Comparison of ENCODE assay signal across 17 mouse cellular contexts in the genomic region with DNA sequence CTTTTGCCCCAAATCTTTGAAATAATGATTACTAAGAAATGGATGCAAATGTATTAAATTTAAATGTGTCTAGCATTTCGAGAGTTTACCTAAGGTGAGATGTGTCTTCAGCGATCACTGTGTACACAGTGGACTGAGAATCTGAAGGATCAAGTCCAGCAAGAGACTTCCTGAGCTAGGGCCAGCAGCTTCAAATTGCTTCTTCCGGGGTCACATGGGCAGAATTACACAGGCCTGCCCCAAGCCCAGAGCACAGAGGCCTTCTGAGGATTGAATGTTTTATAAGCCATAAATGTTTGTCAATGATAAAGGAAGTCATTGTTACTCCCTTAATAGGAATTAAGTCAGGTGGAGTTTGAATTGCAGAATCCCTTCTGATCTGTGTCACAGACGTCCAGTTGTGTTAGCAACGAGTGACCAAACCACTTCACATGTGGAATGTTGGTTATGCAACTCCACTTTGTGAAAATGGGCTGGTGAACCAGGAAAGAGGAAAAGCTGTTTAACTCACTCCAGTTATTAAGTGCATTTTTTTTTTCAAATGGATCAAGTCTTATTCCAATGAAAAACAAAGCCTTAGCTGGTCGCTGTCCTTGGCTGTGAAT. TPM values are rescaled to one million over a fixed set of nuclear protein-coding genes. Genes with fewer than 3 reads are reported as not detected.
A peak's percentile ranks its signal among the peaks of the same experiment; 100 is the strongest.
DNase-seq lines count a peak whose midpoint lies in the region; ATAC-seq and TF ChIP-seq lines count a peak whose summit lies in the region.
"Had no signal": no experiment of that assay in that cellular context is flagged by ENCODE, and none has a peak within 500 bp of the region (broad histone marks: within the 10 kb centered on the region; RNA-seq: fewer than 3 reads in every experiment).

No protein-coding gene starts in this region.

- peak overlapping the region; percentile 74 for H3K27ac ChIP-seq in kidney, adult 2 months (ENCODE audit: insufficient read depth, low read depth, low read length)
- H3K27ac ChIP-seq in intestine, embryonic 14.5 days (ENCODE audit: low read depth), result no peak overlapping the region
- peak overlapping the region; percentile 80 for H3K27ac ChIP-seq in lung, embryonic 15.5 days
- H3K27ac ChIP-seq: forebrain, embryonic 13.5 days; kidney, postnatal 0 days; limb, embryonic 15.5 days had no signal

- H3K9me3 ChIP-seq in intestine, embryonic 14.5 days (ENCODE audit: control insufficient read depth, low read length), result no peaks in the 10 kb centered on the region
- no peaks in the 10 kb centered on the region for H3K9me3 ChIP-seq in lung, embryonic 15.5 days
- H3K9me3 ChIP-seq: forebrain, embryonic 13.5 days; G1E; limb, embryonic 15.5 days had no signal

- H3K27me3 ChIP-seq in kidney, adult 2 months (replicated peaks; ENCODE audit: control insufficient read depth, insufficient read depth, low read length), result no peaks in the 10 kb centered on the region
- H3K27me3 ChIP-seq in intestine, embryonic 14.5 days (replicated peaks; ENCODE audit: control insufficient read depth, insufficient read depth, low read length), result no peaks in the 10 kb centered on the region
- no peaks in the 10 kb centered on the region for H3K27me3 ChIP-seq in lung, embryonic 15.5 days
- H3K27me3 ChIP-seq: forebrain, embryonic 13.5 days; limb, embryonic 15.5 days had no signal

- no peak overlapping the region for H3K4me3 ChIP-seq in kidney, adult 2 months (ENCODE audit: insufficient read depth, low read depth, low read length)
- no peak overlapping the region for H3K4me3 ChIP-seq in intestine, embryonic 14.5 days (ENCODE audit: low read depth, low read length)
- H3K4me3 ChIP-seq in lung, embryonic 15.5 days, result no peak overlapping the region
- H3K4me3 ChIP-seq: forebrain, embryonic 13.5 days; limb, embryonic 15.5 days had no signal

- TF ChIP-seq CTCF in kidney, adult 2 months (conservative IDR thresholded peaks at IDR 0.05; ENCODE audit: insufficient read depth, insufficient read length, low read depth, low read length), result no peak

- ATAC-seq in intestine, embryonic 14.5 days (replicated peaks; ENCODE audit: low FRiP score, low TSS enrichment, low read depth), result peak; percentile 74
- ATAC-seq in lung, embryonic 15.5 days (ENCODE audit: borderline replicate concordance, extremely low read depth, low FRiP score, low TSS enrichment), result peak; percentile 72; the same call in 1 of the 2 replicates
- no peak for ATAC-seq in erythroid progenitor cell, adult 5-6 weeks (replicated peaks; ENCODE audit: low FRiP score, poor library complexity, severe bottlenecking)
- ATAC-seq: forebrain, embryonic 13.5 days had no signal

- DNase-seq in kidney, adult 2 months, result peak; percentile 66
- DNase-seq in kidney, postnatal 4 days, result no peak
- no peak for DNase-seq in intestine, embryonic 14.5 days (ENCODE audit: low spot score)
- peak; percentile 38 to 40 for DNase-seq in lung, postnatal 4 days
- no peak for DNase-seq in adrenal gland, adult 2 months
- no peak for DNase-seq in heart, postnatal 25 days (ENCODE audit: low spot score)
- DNase-seq: cerebellum, adult 2 months; cerebellum, postnatal 36 days; gastrocnemius, postnatal 14 days; right cerebral cortex, adult 18-20 months; thymus, postnatal 25 days had no signal

- no peak overlapping the region for H3K4me2 ChIP-seq in intestine, embryonic 14.5 days (ENCODE audit: low read length)
- H3K4me2 ChIP-seq in lung, embryonic 15.5 days, result no peak overlapping the region
- H3K4me2 ChIP-seq: forebrain, embryonic 13.5 days; limb, embryonic 15.5 days had no signal

- no peak overlapping the region for H3K9ac ChIP-seq in intestine, embryonic 14.5 days (ENCODE audit: low read length)
- no peak overlapping the region for H3K9ac ChIP-seq in lung, embryonic 15.5 days
- H3K9ac ChIP-seq: forebrain, embryonic 13.5 days; limb, embryonic 15.5 days had no signal

- no peak for TF ChIP-seq POLR2A in kidney, adult 2 months (IDR thresholded peaks at IDR 0.05; ENCODE audit: low read depth, low read length)

- peaks cover 14% of the 10 kb centered on the region; the same call in 1 of the 2 replicates for H3K4me1 ChIP-seq in kidney, adult 2 months (ENCODE audit: control insufficient read depth, insufficient read depth, low read length)
- no peaks in the 10 kb centered on the region for H3K4me1 ChIP-seq in intestine, embryonic 14.5 days (replicated peaks; ENCODE audit: control insufficient read depth, insufficient read depth, low read length)
- H3K4me1 ChIP-seq in lung, embryonic 15.5 days, result no peaks in the 10 kb centered on the region
- H3K4me1 ChIP-seq: limb, embryonic 15.5 days had no signal

- intact Hi-C loops in heart, postnatal 25 days (cut with DNase I), result no loop called here

- H3K36me3 ChIP-seq in kidney, adult 2 months (ENCODE audit: control insufficient read depth, insufficient read depth, low read length), result peaks cover 3% of the 10 kb centered on the region; the same call in 1 of the 2 replicates
- no peaks in the 10 kb centered on the region for H3K36me3 ChIP-seq in intestine, embryonic 14.5 days (ENCODE audit: control insufficient read depth, insufficient read depth, low read length)
- no peaks in the 10 kb centered on the region for H3K36me3 ChIP-seq in lung, embryonic 15.5 days
- H3K36me3 ChIP-seq: G1E; limb, embryonic 15.5 days had no signal

- 57% methylated on average over 6 of the region's 6 CpGs for WGBS in kidney, adult 2 months
- 71% methylated on average over 6 of the region's 6 CpGs for WGBS in intestine, embryonic 14.5 days
- WGBS in lung, embryonic 15.5 days, result 58% methylated on average over 6 of the region's 6 CpGs

RNA-seq across cellular contexts. Expression of a gene that starts 10.9 kb away (rescaled TPM):
- polyA plus RNA-seq in kidney, adult 2 months (2012; rRNA removed), result 18.7 and 21.3 TPM in 2 replicates
- polyA plus RNA-seq in intestine, embryonic 14.5 days (2014; fragmentation: Nextera tagmentation; extraction: Ambion mirVana), result 2.4 and 2.6 TPM in 2 replicates
- polyA plus RNA-seq in lung, embryonic 15.5 days (2015; fragmentation: Nextera tagmentation; extraction: Ambion mirVana), result 4.4 and 4.7 TPM in 2 replicates
- 2.1 TPM in 1 of 2 replicates, not detected in the other for total RNA-seq in erythroid progenitor cell, adult 5-6 weeks (2015; ENCODE audit: low replicate concordance)
- 0.45 and 0.51 TPM in 2 replicates for total RNA-seq in erythroid progenitor cell, adult 5-6 weeks (2017; ENCODE audit: low replicate concordance)
- 1 to 10 TPM; 2.8 to 3.0 TPM for total RNA-seq in adrenal gland, adult 2 months (2021)
- 0.15 and 0.43 TPM in 2 replicates for polyA plus RNA-seq in adrenal gland, adult 2 months (2012; rRNA removed)
- total RNA-seq in heart, postnatal 25 days (2021), result 10 to 100 TPM in 1 of 2 experiments, 1 to 10 TPM in 1; 9.0 to 10.6 TPM
- polyA plus RNA-seq: G1E had no signal

Comparison
In these comparisons a context has a peak if more than half of its experiments do, and no peak if none do; other contexts are left out.
1. DNase-seq: peak in kidney, adult 2 months (single experiment) and lung, postnatal 4 days (2 of 2); none in kidney, postnatal 4 days (0 of 2), intestine, embryonic 14.5 days (single experiment), adrenal gland, adult 2 months (single experiment) and heart, postnatal 25 days (single experiment).